Mouse (Mus musculus): ENCODE data around the gene Chmp2a. TPM values are rescaled to one million over a fixed set of nuclear protein-coding genes. Genes with fewer than 3 reads are reported as not detected.

The Chmp2a gene
- polyA plus RNA-seq, 1 experiment: 41.1 TPM

DNA sequence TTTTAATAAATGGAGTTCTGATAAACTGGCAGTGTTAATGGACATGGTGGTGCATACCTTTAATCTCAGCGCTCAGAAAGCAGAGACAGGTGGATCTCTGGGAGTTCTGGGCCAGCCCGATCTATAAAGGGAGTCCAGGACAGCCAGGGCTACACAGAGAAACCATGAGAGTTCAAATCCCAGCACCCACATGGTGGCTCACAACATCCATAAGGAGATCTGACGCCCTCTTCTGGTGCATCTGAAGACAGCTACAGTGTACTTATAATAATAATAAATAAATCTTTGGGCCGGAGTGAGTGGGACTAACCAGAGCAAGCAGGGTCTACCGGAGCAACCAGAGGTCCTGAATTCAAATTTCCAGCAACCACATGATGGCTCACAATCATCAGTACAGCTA is 31.2 kb downstream of the Chmp2a start:
- no peaks in the 10 kb centered on the region for H3K4me1 ChIP-seq (ENCODE audit: control insufficient read depth, insufficient read depth, insufficient read length)
- WGBS: 89% methylated on average over 5 of the region's 5 CpGs
- peaks cover 14% of the 10 kb centered on the region for H3K36me3 ChIP-seq (ENCODE audit: control insufficient read depth, insufficient read depth, low read length)
- H3K27me3 ChIP-seq (ENCODE audit: control insufficient read depth, insufficient read depth, low read length): no peaks in the 10 kb centered on the region
- no peak for TF ChIP-seq CTCF (IDR thresholded peaks at IDR 0.05; ENCODE audit: extremely low read depth, insufficient read depth, insufficient read length, insufficient replicate concordance)
- no peak for TF ChIP-seq POLR2A (IDR thresholded peaks at IDR 0.05; ENCODE audit: low read depth, low read length)
- H3K4me3 ChIP-seq (ENCODE audit: extremely low read depth, insufficient read depth, insufficient read length): no peak overlapping the region
- H3K27ac ChIP-seq (ENCODE audit: insufficient read depth, low read length): no peak overlapping the region
- no peak for DNase-seq (ENCODE audit: low read depth in 1 of 2, low spot score in 2 of 2)

DNA sequence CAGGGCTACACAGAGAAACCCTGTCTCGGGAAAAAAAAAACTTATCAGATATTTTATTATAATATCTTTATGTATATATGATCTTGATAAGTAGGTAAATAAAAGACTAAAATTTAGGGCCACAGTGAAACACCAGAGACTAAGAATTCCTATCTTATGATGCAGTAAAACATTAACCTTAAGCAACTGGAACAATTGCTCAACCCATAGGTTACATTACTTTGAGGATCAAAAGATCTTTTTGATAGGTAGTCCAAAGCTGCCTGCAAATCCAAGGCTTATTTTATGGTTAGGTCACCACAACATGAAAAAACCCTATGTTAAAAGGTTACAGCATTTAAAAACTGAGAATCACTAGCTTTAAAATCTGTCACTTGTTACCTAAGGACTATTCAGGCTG is 33.0 kb downstream of the Chmp2a start:
- no peak for TF ChIP-seq POLR2A (IDR thresholded peaks at IDR 0.05; ENCODE audit: low read depth, low read length)
- no peak for TF ChIP-seq CTCF (IDR thresholded peaks at IDR 0.05; ENCODE audit: extremely low read depth, insufficient read depth, insufficient read length, insufficient replicate concordance)
- Histone ChIP-seq H3K27me3 (ENCODE audit: control insufficient read depth, insufficient read depth, low read length) (no peaks in the 10 kb centered on the region), H3K4me3 (ENCODE audit: extremely low read depth, insufficient read depth, insufficient read length) (no peak overlapping the region), H3K4me1 (ENCODE audit: control insufficient read depth, insufficient read depth, insufficient read length) (no peaks in the 10 kb centered on the region), H3K36me3 (ENCODE audit: control insufficient read depth, insufficient read depth, low read length) (peaks cover 5% of the 10 kb centered on the region), H3K27ac (ENCODE audit: insufficient read depth, low read length) (no peak overlapping the region)
- no peak for DNase-seq (ENCODE audit: low read depth in 1 of 2, low spot score in 2 of 2)
- WGBS: 82% methylated on average over 1 of the region's 1 CpGs

- H3K36me3 ChIP-seq (ENCODE audit: control insufficient read depth, insufficient read depth, low read length): no peaks in the 10 kb centered on the region
- 82% methylated on average over 3 of the region's 3 CpGs for WGBS
- H3K27ac ChIP-seq (ENCODE audit: insufficient read depth, low read length): no peak within 1 kb of the TSS
- TF ChIP-seq POLR2A (IDR thresholded peaks at IDR 0.05; ENCODE audit: low read depth, low read length) (no peak), CTCF (IDR thresholded peaks at IDR 0.05; ENCODE audit: extremely low read depth, insufficient read depth, insufficient read length, insufficient replicate concordance) (no peak)
- H3K4me3 ChIP-seq (ENCODE audit: extremely low read depth, insufficient read depth, insufficient read length): no peak within 1 kb of the TSS
- no peaks in the 10 kb centered on the region for H3K27me3 ChIP-seq (ENCODE audit: control insufficient read depth, insufficient read depth, low read length)
- no peak for DNase-seq (ENCODE audit: low read depth in 1 of 2, low spot score in 2 of 2)
- H3K4me1 ChIP-seq (ENCODE audit: control insufficient read depth, insufficient read depth, insufficient read length): no peaks in the 10 kb centered on the region
These were observed 35.8 kb downstream of the Chmp2a start, which contains the start of gene Trim28 for GRCm38 (mm10) chr7:12998851-12999250. Gene Trim28 (plus strand): TSS chr7:12999114.

GRCm38 (mm10) chr7:12998053-12998452 is 36.6 kb downstream of the Chmp2a start, which contains the start of gene Slc27a5:
Gene Slc27a5 (minus strand): TSS chr7:12998192.
- DNase-seq (ENCODE audit: low read depth in 1 of 2, low spot score in 2 of 2): no peak
- Histone ChIP-seq H3K4me1 (ENCODE audit: control insufficient read depth, insufficient read depth, insufficient read length) (no peaks in the 10 kb centered on the region), H3K36me3 (ENCODE audit: control insufficient read depth, insufficient read depth, low read length) (no peaks in the 10 kb centered on the region), H3K4me3 (ENCODE audit: extremely low read depth, insufficient read depth, insufficient read length) (no peak within 1 kb of the TSS), H3K27ac (ENCODE audit: insufficient read depth, low read length) (no peak within 1 kb of the TSS), H3K27me3 (ENCODE audit: control insufficient read depth, insufficient read depth, low read length) (no peaks in the 10 kb centered on the region)
- TF ChIP-seq CTCF (IDR thresholded peaks at IDR 0.05; ENCODE audit: extremely low read depth, insufficient read depth, insufficient read length, insufficient replicate concordance) (no peak), POLR2A (IDR thresholded peaks at IDR 0.05; ENCODE audit: low read depth, low read length) (no peak)
- WGBS: 83% methylated on average over 5 of the region's 5 CpGs

DNA sequence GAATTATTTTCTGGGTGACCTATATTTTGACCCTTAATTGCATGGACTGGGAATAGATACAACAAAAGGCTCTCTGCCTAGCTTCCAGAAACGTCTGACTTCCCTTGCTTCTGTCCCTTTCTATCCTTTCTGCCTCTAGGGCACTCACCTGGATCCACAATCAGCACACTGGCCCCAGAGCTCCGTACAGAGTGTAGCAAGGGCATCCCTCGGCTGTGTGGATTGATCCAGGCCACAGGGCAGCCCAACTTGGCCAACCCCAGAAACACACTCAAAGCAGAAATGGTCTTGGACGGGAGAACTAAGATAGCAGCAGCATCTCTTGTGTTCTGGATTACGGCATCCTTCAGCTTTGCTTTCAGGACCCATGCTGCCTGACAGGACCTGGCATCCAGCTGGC is 37.4 kb downstream of the Chmp2a start:
- no peak overlapping the region for H3K4me3 ChIP-seq (ENCODE audit: extremely low read depth, insufficient read depth, insufficient read length)

DNA sequence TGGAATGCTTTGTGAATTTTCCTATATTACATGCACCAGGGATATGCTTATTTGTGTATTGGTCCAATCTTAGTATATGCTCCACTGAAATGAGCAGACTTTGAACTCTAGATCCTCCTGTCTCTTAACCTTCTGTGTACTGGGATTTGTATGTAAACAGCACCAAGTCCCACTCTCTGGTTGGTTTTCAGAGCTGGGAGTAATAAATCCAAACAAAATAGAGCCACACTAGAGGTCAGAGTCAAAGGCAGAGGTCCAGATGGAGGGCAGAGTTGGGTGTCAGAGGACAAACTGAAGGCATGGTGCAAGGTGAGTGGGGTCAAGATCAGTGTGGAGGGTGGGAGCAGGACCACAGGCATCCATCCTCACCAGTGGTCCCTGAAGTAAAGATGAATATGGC is 38.7 kb downstream of the Chmp2a start:
- H3K36me3 ChIP-seq (ENCODE audit: control insufficient read depth, insufficient read depth, low read length): no peaks in the 10 kb centered on the region
- H3K4me1 ChIP-seq (ENCODE audit: control insufficient read depth, insufficient read depth, insufficient read length): no peaks in the 10 kb centered on the region
- H3K27me3 ChIP-seq (ENCODE audit: control insufficient read depth, insufficient read depth, low read length): no peaks in the 10 kb centered on the region
- H3K27ac ChIP-seq (ENCODE audit: insufficient read depth, low read length): no peak overlapping the region
- TF ChIP-seq POLR2A (IDR thresholded peaks at IDR 0.05; ENCODE audit: low read depth, low read length) (no peak), CTCF (IDR thresholded peaks at IDR 0.05; ENCODE audit: extremely low read depth, insufficient read depth, insufficient read length, insufficient replicate concordance) (no peak)
- H3K4me3 ChIP-seq (ENCODE audit: extremely low read depth, insufficient read depth, insufficient read length): no peak overlapping the region
- no peak for DNase-seq (ENCODE audit: low read depth in 1 of 2, low spot score in 2 of 2)

More for the DNA sequence above, 37.4 kb downstream of the Chmp2a start:
- H3K36me3 ChIP-seq (ENCODE audit: control insufficient read depth, insufficient read depth, low read length): no peaks in the 10 kb centered on the region
- 80% methylated on average over 5 of the region's 5 CpGs for WGBS
- H3K4me1 ChIP-seq (ENCODE audit: control insufficient read depth, insufficient read depth, insufficient read length): no peaks in the 10 kb centered on the region
- no peak overlapping the region for H3K27ac ChIP-seq (ENCODE audit: insufficient read depth, low read length)
- H3K27me3 ChIP-seq (ENCODE audit: control insufficient read depth, insufficient read depth, low read length): no peaks in the 10 kb centered on the region
- TF ChIP-seq CTCF (IDR thresholded peaks at IDR 0.05; ENCODE audit: extremely low read depth, insufficient read depth, insufficient read length, insufficient replicate concordance): no peak
- no peak for DNase-seq (ENCODE audit: low read depth in 1 of 2, low spot score in 2 of 2)

DNA sequence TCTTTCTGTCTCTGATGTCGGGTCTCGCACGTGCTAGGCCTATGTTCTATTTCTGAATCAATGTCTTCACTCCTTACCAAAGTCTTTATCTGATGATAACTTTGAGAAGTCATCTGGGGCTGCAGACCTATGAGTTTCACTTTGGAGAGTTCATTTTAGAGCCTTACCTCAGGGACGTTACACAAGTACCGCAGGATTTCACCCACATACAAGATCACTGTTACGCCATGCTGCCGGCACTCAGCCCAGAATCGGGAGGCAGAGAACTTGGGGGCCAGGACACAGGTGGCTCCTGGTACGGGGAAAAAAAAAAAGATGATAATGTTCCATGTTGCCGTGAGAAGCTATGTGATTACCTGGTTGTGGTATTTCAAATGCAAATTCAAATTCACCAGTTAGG is 41.5 kb downstream of the Chmp2a start:
- DNase-seq (ENCODE audit: low read depth in 1 of 2, low spot score in 2 of 2): no peak
- Histone ChIP-seq H3K36me3 (ENCODE audit: control insufficient read depth, insufficient read depth, low read length) (no peaks in the 10 kb centered on the region), H3K27me3 (ENCODE audit: control insufficient read depth, insufficient read depth, low read length) (no peaks in the 10 kb centered on the region), H3K27ac (ENCODE audit: insufficient read depth, low read length) (no peak overlapping the region), H3K4me3 (ENCODE audit: extremely low read depth, insufficient read depth, insufficient read length) (no peak overlapping the region), H3K4me1 (ENCODE audit: control insufficient read depth, insufficient read depth, insufficient read length) (no peaks in the 10 kb centered on the region)
- WGBS: 90% methylated on average over 10 of the region's 10 CpGs
- TF ChIP-seq POLR2A (IDR thresholded peaks at IDR 0.05; ENCODE audit: low read depth, low read length): no peak
- no peak for TF ChIP-seq CTCF (IDR thresholded peaks at IDR 0.05; ENCODE audit: extremely low read depth, insufficient read depth, insufficient read length, insufficient replicate concordance)

Measured in spleen, adult 2 months (tissue).